Mouse (Mus musculus) lung, embryonic 14.5 days (tissue): ENCODE measurements at regions not wholly inside any gene's neighbourhood (a gene's known extent, or its start where the extent isn't known, plus 50 kb on each side); places are given as distances from the start of the nearest gene placed in this dataset.
A peak's percentile ranks its signal among the peaks of the same experiment; 100 is the strongest.
"Not testable (repeated sequence)": the region's sequence is repeated elsewhere in the genome, so short reads cannot be mapped to it uniquely, and the experiment has no call there.

ENCODE experiments used
- ATAC-seq: fragments of 200-750 bp; cut with Nextera tagmentation; 2 replicates; pipeline ENCODE4 v1.8.0; 2017; ENCODE audit warnings: mild to moderate bottlenecking, moderate TSS enrichment, moderate library complexity; ENCODE audit not compliant: insufficient read depth
- DNase-seq: peaks from one replicate; pipeline ENCODE4 v3.0.0-alpha.2; 2015
- H3K27ac ChIP-seq: fragments of 300-500 bp; sonication (generic); 2 replicates; pipeline ENCODE4 v1.5.1; 2014; ENCODE audit warnings: low read depth, mild to moderate bottlenecking, moderate library complexity
- H3K27me3 ChIP-seq: fragments of 300-500 bp; sonication (generic); 2 replicates; pipeline ENCODE4 v1.6.1; 2014; ENCODE audit warnings: low read length, control low read depth; ENCODE audit not compliant: insufficient read depth
- H3K36me3 ChIP-seq: fragments of 300-500 bp; sonication (generic); 2 replicates; pipeline ENCODE4 v1.6.1; 2014; ENCODE audit warnings: control low read depth; ENCODE audit not compliant: insufficient read depth
- H3K4me1 ChIP-seq: fragments of 300-500 bp; sonication (generic); 2 replicates; pipeline ENCODE4 v1.6.1; 2014; ENCODE audit warnings: antibody characterized with exemption, control low read depth; ENCODE audit not compliant: insufficient read depth
- H3K4me2 ChIP-seq: fragments of 300-500 bp; sonication (generic); 2 replicates; pipeline ENCODE4 v1.6.1; 2014; ENCODE audit warnings: mild to moderate bottlenecking
- H3K4me3 ChIP-seq: fragments of 300-500 bp; sonication (generic); 2 replicates; pipeline ENCODE4 v1.5.1; 2014; ENCODE audit warnings: low read depth, low read length
- H3K9ac ChIP-seq: fragments of 300-500 bp; sonication (generic); 2 replicates; pipeline ENCODE4 v1.6.1; 2014
- H3K9me3 ChIP-seq: fragments of 300-500 bp; sonication (generic); 2 replicates; pipeline ENCODE4 v1.6.1; 2016; ENCODE audit warnings: low read depth, low read length, control low read depth
- CTCF ChIP-seq: IDR thresholded peaks from 2 replicates; pipeline ENCODE4 v1.5.1; 2016; ENCODE audit warnings: antibody characterized with exemption, low read depth
- WGBS: fragments of 180-500 bp; shearing (Covaris S2); extraction: QIAGEN DNeasy Blood & Tissue Kit; methylation state at CpG from one replicate; pipeline ENCODE4 v1.1.7; 2014; 5-methylcytosine and 5-hydroxymethylcytosine counted together

DNA sequence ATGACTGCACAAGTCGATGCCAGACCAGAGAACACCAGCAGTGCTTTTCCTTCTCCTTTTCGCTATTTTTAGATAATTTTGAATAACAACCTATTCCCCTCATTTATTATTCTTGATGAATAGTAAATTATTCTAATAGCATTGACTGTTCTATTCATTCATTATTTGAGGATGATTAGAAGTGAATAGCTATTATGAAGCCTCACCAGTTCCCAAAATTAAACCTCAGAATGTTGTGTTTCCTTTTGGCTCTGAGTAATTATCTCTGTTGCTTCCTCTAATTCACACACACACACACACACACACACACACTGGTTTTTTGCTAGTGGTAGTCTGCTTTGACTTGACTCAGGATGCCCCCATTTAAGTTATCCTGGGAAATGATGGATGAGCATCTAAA is 540.7 kb downstream of the Cypt12 start:
- Histone ChIP-seq H3K4me1 (no peaks in the 10 kb centered on the region), H3K36me3 (no peaks in the 10 kb centered on the region), H3K9me3 (no peaks in the 10 kb centered on the region), H3K9ac (no peak overlapping the region), H3K27ac (no peak overlapping the region), H3K27me3 (no peaks in the 10 kb centered on the region), H3K4me2 (no peak overlapping the region), H3K4me3 (no peak overlapping the region)
- WGBS, result 79% methylated on average over 2 of the region's 2 CpGs
- DNase-seq (no peak), ATAC-seq (no peak)
- no peak for TF ChIP-seq CTCF

- WGBS, result 57% methylated on average over 3 of the region's 3 CpGs
- Histone ChIP-seq H3K4me2 (no peak overlapping the region), H3K9ac (no peak overlapping the region), H3K36me3 (no peaks in the 10 kb centered on the region), H3K27me3 (no peaks in the 10 kb centered on the region), H3K4me1 (no peaks in the 10 kb centered on the region), H3K4me3 (no peak overlapping the region), H3K9me3 (no peaks in the 10 kb centered on the region), H3K27ac (no peak overlapping the region)
- DNase-seq (no peak), ATAC-seq (no peak)
- TF ChIP-seq CTCF, result no peak
Observed at GRCm38 (mm10) chr3:18522562-18522961, 574.4 kb downstream of the Cypt12 start.

DNA sequence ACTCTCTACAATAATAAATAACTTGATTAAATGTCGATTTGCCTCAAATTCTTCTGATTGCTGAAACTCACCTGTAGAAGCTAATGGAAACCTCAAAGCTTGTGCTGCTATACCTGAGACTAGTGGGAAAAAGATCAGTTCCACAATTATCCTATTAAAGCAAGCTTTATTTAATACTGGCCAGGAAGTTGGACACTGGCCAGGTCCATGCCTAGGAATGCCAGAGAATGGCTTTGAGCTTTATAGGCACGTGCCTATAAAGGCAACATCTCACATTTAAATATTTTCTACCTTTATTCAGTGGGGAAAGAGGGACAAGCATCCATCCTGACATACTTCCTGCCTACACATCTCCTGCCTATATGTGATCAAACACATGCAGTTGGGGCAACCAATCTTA is 575.8 kb downstream of the Cypt12 start:
- 58% methylated on average over 2 of the region's 2 CpGs for WGBS
- Histone ChIP-seq H3K4me2 (no peak overlapping the region), H3K36me3 (no peaks in the 10 kb centered on the region), H3K4me3 (no peak overlapping the region), H3K27ac (no peak overlapping the region), H3K9ac (no peak overlapping the region), H3K27me3 (no peaks in the 10 kb centered on the region), H3K4me1 (no peaks in the 10 kb centered on the region), H3K9me3 (no peaks in the 10 kb centered on the region)
- no peak for TF ChIP-seq CTCF
- DNase-seq (peak; percentile 9), ATAC-seq (no peak)

DNA sequence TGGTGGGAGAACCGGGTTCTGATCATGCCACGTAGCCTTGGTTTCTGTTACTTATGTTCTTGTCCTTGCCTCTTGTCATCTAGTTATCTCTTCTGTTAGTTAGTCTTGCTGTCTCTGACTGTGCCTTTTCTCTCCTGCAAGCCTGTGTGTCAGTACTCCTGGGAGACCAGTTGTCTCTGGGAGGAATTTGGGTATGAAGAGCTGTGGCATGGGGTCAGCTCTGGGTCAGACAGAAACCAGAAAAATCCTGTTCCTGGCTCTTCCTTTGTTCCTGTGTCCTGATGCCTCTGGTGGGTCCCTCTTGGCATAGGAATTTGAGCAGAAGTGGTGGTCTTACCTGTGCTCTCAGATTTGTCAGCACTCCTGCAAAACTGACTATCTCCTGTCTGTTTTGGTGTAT is 609.0 kb downstream of the Cypt12 start:
- ATAC-seq (no peak), DNase-seq (no peak)
- no peak overlapping the region for H3K4me3 ChIP-seq
- H3K4me2 ChIP-seq, result no peak overlapping the region
- H3K27ac ChIP-seq, result no peak overlapping the region
- H3K27me3 ChIP-seq, result no peaks in the 10 kb centered on the region
- H3K9ac ChIP-seq, result no peak overlapping the region
- no peak for TF ChIP-seq CTCF
- no peaks in the 10 kb centered on the region for H3K4me1 ChIP-seq
- WGBS, result 91% methylated on average over 2 of the region's 2 CpGs
- no peaks in the 10 kb centered on the region for H3K9me3 ChIP-seq
- no peaks in the 10 kb centered on the region for H3K36me3 ChIP-seq

DNA sequence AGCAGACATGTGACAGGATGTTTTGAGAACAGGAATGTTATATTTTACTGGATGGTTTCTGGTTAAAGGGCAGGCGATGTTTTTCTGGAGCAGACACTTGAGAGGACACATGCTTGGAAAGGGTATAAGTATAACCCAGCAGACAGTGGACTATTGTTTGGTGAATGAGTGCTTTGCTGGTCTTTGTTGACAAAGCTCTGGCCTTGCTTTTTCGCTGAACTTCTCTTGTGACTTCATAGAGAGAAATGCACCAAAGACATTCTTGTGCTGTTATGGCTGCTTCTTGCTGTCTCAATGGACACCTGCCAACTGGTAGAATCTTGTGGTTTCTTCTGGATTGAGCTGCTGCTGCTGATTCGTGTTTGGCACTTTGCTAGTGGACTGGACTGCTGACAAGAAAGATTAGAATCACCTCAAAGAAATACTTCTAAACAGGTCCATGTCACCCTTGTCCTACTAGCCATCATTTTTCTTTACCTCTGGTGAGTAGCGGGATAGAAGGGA is 612.1 kb downstream of the Cypt12 start:
- no peak overlapping the region for H3K27ac ChIP-seq
- no peak for TF ChIP-seq CTCF
- H3K36me3 ChIP-seq, result no peaks in the 10 kb centered on the region
- no peak overlapping the region for H3K4me3 ChIP-seq
- H3K4me2 ChIP-seq, result no peak overlapping the region
- peak; percentile 11 for DNase-seq
- H3K4me1 ChIP-seq, result no peaks in the 10 kb centered on the region
- no peak overlapping the region for H3K9ac ChIP-seq
- no peaks in the 10 kb centered on the region for H3K27me3 ChIP-seq
- 65% methylated on average over 4 of the region's 4 CpGs for WGBS
- H3K9me3 ChIP-seq, result no peaks in the 10 kb centered on the region
- no peak for ATAC-seq

DNA sequence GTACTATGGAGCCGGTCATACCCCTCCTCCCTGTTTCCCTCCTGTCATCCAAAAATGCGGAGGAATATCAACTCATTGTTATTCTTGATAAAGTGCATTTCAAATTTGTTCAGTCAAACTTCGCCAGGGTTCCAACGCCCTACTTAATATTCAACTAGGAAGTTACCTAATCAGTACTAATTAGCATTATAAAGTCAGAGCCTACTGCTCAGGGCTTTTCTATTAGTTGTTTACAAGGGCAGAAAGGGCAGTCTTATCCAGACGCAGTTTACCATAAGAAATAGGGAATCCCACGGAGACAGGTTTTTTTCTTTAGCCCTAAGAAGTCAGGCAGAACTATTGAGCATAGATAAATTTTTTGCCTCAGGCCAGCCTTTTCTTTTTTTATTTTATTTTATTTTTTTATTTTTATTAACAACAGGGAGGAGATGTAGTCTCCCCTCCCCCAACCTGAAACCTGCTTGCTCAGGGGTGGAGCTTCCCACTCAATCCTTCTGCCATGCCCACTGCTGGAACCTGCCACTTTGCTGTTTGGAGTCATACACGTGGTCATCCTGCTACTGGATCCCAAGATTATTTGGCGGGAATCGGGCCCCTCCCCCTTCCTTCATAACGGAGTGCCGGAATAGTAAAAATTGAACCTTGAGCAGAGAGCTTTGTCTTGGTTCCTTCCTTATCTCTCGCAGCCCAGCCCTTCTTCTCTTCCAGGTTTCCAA is 632.9 kb downstream of the Cypt12 start:
- not testable (repeated sequence) for H3K9ac ChIP-seq, DNase-seq, H3K4me2 ChIP-seq, H3K9me3 ChIP-seq, H3K27me3 ChIP-seq, H3K36me3 ChIP-seq, H3K4me3 ChIP-seq, H3K27ac ChIP-seq, ATAC-seq, H3K4me1 ChIP-seq
- WGBS, result 58% methylated on average over 12 of the region's 12 CpGs

GRCm38 (mm10) chr3:18620608-18621007 is 672.4 kb downstream of the Cypt12 start:
- no peak for TF ChIP-seq CTCF
- H3K36me3 ChIP-seq, result no peaks in the 10 kb centered on the region
- peaks cover 7% of the 10 kb centered on the region for H3K4me1 ChIP-seq
- 23% methylated on average over 7 of the region's 7 CpGs for WGBS
- H3K9ac ChIP-seq, result no peak overlapping the region
- no peak overlapping the region for H3K4me2 ChIP-seq
- ATAC-seq, result no peak
- no peak overlapping the region for H3K4me3 ChIP-seq
- H3K27me3 ChIP-seq, result no peaks in the 10 kb centered on the region
- H3K9me3 ChIP-seq, result no peaks in the 10 kb centered on the region
- H3K27ac ChIP-seq, result no peak overlapping the region
- DNase-seq, result peak; percentile 7
